Mouse (Mus musculus) colon, adult 2 months (tissue): ENCODE results near the gene Cpne9. TPM values are rescaled to one million over a fixed set of nuclear protein-coding genes. Genes with fewer than 3 reads are reported as not detected.

Experiments
- polyA plus RNA-seq: library from polyadenylated mRNA; depleted of rRNA; stranded (reverse); fragments of >200 nt; gene quantifications from 2 replicates; pipeline ENCODE4 v1.2.3, GENCODE M21; 2012; rRNA removed

The Cpne9 gene
- polyA plus RNA-seq: not detected in 2 replicates

DNA sequence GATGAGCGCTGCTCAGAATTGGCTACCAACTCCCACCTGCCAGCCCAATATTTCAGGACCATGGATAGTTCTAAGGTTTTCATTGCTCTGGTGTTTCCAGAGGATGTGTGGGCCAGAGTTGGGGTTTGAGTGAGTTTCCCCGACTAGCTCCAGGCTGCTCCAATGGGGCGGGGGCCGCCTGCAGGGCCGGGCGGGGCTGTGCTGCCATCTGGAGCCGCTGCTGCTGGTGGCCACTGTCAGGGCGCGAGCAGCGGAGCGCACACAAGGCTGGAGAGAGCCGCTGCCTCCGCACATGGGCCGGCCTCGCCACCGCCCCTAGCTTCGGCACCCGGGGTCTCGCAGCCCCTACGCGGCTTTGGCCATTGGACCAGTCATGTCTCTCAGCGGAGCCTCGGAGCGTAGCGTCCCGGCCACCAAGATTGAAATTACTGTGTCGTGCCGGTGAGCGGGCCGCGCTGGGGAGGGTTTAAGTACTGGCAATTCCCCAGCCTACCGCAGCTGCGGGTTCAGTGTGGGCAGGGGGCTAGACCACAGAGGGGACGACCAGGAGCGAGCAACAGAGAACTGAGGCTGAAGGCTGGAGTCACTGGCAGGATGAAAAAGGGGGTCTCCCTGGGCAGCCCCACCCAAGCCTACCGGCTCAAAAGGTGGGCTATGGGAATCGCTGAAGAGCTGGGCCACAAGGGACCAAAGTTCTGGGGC is at the start of gene Cpne9:
Gene Cpne9 (plus strand): TSS at position 207 of the 702 bp plus-strand sequence.

GRCm38 (mm10) chr6:113237542-113238270 is 44.4 kb upstream of the Cpne9 start, which contains the start of gene Mtmr14:
Gene Mtmr14, plus strand, starts transcription at chr6:113237843.

GRCm38 (mm10) chr6:113306986-113307349 is 24.9 kb downstream of the Cpne9 start, which contains the start of gene Brpf1:
Gene Brpf1, plus strand, starts transcription at chr6:113307137.

GRCm38 (mm10) chr6:113326533-113327315 is 44.6 kb downstream of the Cpne9 start, which contains the start of gene Ogg1:
Gene Ogg1, plus strand, starts transcription at chr6:113326972.

DNA sequence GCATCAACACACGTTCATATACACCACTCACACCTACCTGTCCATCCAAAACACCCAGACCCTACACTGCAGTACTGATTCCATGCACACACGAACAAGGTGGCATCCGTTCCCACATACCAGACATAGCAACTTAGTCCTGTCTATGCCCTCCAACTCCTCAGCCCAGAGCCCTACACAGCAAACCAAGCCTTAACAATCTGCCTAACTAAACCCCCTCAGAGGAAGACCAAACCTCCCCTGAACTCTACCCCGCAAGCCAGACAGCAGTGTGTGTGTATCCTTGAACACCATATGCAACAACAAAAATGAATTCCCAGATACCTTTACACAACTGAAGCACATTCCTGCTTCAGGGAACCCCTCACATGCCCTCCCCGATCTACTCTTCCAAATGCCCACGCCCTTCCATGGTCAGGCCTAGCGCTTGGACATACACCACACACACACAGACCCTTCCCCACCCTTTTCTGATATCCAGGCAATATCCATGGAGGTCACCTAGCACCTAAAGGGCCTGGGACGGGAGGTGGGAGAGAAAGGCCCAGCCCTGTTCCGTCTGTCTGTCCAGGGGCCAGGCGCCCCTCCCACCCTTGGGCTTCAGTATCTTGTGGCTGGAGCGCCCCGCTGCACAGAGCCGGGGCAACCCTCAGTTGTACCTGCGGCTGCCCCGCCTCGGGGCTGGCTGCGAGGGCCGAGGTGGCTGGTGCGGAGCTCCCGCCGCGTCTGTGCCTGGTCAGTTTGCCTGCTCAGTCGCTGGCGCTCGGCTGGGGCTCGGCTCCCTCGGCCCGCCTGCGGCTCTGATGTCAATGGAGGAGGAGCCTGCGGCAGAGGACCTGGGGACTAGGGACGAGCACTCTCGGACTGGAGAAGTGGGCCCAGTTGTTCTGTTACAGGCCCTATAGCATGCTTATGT is 61.3 kb downstream of the Cpne9 start, which contains the start of gene Camk1:
Gene Camk1 (minus strand): TSS at position 808 of the 916 bp plus-strand sequence.

Other genes with a start within 250 kb of the Cpne9 start
- 5.5 and 6.9 TPM in 2 replicates for gene Thumpd3, start 236.1 kb upstream of the Cpne9 start, polyA plus RNA-seq
- gene Setd5, start 204.9 kb upstream of the Cpne9 start, polyA plus RNA-seq: 37.6 and 53.3 TPM in 2 replicates
- 0.69 and 0.83 TPM in 2 replicates for gene Lhfpl4, start 86.9 kb upstream of the Cpne9 start, polyA plus RNA-seq
- gene Mtmr14, start 44.5 kb upstream of the Cpne9 start, polyA plus RNA-seq: 49.7 and 54.9 TPM in 2 replicates
- gene Brpf1, start 24.8 kb downstream of the Cpne9 start, polyA plus RNA-seq: 18.4 and 20.7 TPM in 2 replicates
- gene Ogg1, start 44.7 kb downstream of the Cpne9 start, polyA plus RNA-seq: 15.0 and 17.0 TPM in 2 replicates
- gene Camk1, start 61.7 kb downstream of the Cpne9 start, polyA plus RNA-seq: 51.0 and 52.5 TPM in 2 replicates
- 27.3 and 28.2 TPM in 2 replicates for gene Tada3, start 95.6 kb downstream of the Cpne9 start, polyA plus RNA-seq
- 93.9 and 95.9 TPM in 2 replicates for gene Arpc4, start 95.8 kb downstream of the Cpne9 start, polyA plus RNA-seq
- 13.7 and 17.6 TPM in 2 replicates for gene Ttll3, start 107.0 kb downstream of the Cpne9 start, polyA plus RNA-seq
- gene Rpusd3, start 137.0 kb downstream of the Cpne9 start, polyA plus RNA-seq: 60.5 and 82.9 TPM in 2 replicates
- 36.2 and 51.7 TPM in 2 replicates for gene Cidec, start 153.5 kb downstream of the Cpne9 start, polyA plus RNA-seq
- 40.7 and 52.2 TPM in 2 replicates for gene Jagn1, start 160.3 kb downstream of the Cpne9 start, polyA plus RNA-seq
- 65.1 and 72.6 TPM in 2 replicates for gene Il17re, start 176.2 kb downstream of the Cpne9 start, polyA plus RNA-seq
- gene Il17rc, start 189.1 kb downstream of the Cpne9 start, polyA plus RNA-seq: 362 and 371 TPM in 2 replicates
- gene Creld1, start 201.0 kb downstream of the Cpne9 start, polyA plus RNA-seq: 11.6 and 14.9 TPM in 2 replicates
- 0.12 and 0.23 TPM in 2 replicates for gene Prrt3, start 219.6 kb downstream of the Cpne9 start, polyA plus RNA-seq
- gene Emc3, start 249.3 kb downstream of the Cpne9 start, polyA plus RNA-seq: 31.9 TPM in 2 replicates
- 1.5 and 1.8 TPM in 2 replicates for gene Fancd2, start 249.4 kb downstream of the Cpne9 start, polyA plus RNA-seq